Mouse (Mus musculus) lung, embryonic 16.5 days (tissue): ENCODE results near the gene Itprid2. TPM values are rescaled to one million over a fixed set of nuclear protein-coding genes. Genes with fewer than 3 reads are reported as not detected.
A peak's percentile ranks its signal among the peaks of the same experiment; 100 is the strongest.

ENCODE experiments used
- ATAC-seq: fragments of 200-750 bp; cut with Nextera tagmentation; 2 replicates; pipeline ENCODE4 v1.8.0; 2017; ENCODE audit warnings: low read depth, mild to moderate bottlenecking, moderate library complexity
- H3K27ac ChIP-seq: fragments of 300-500 bp; sonication (generic); 2 replicates; pipeline ENCODE4 v1.5.1; 2014; ENCODE audit warnings: mild to moderate bottlenecking, control low read depth, low read length
- H3K27me3 ChIP-seq: fragments of 300-500 bp; sonication (generic); 2 replicates; pipeline ENCODE4 v1.6.1; 2014; ENCODE audit warnings: low read depth, low read length, mixed read lengths; ENCODE audit not compliant: control insufficient read depth, insufficient read depth
- H3K36me3 ChIP-seq: fragments of 300-500 bp; sonication (generic); 2 replicates; pipeline ENCODE4 v1.6.1; 2014; ENCODE audit warnings: low read length; ENCODE audit not compliant: control insufficient read depth, insufficient read depth
- H3K4me1 ChIP-seq: fragments of 300-500 bp; sonication (generic); replicated peaks from 2 replicates; pipeline ENCODE4 v1.6.1; 2014; ENCODE audit warnings: low read length, mixed read lengths; ENCODE audit not compliant: control insufficient read depth, insufficient read depth
- H3K4me2 ChIP-seq: fragments of 300-500 bp; sonication (generic); 2 replicates; pipeline ENCODE4 v1.6.1; 2014; ENCODE audit warnings: low read depth, low read length, control low read depth
- H3K4me3 ChIP-seq: fragments of 300-500 bp; sonication (generic); 2 replicates; pipeline ENCODE4 v1.5.1; 2014; ENCODE audit warnings: mild to moderate bottlenecking, low read length, control low read depth
- H3K9ac ChIP-seq: fragments of 300-500 bp; sonication (generic); 2 replicates; pipeline ENCODE4 v1.6.1; 2014; ENCODE audit warnings: low read length, control low read depth
- H3K9me3 ChIP-seq: fragments of 300-500 bp; sonication (generic); 2 replicates; pipeline ENCODE4 v1.6.1; 2016; ENCODE audit warnings: low read length; ENCODE audit not compliant: control insufficient read depth
- WGBS: fragments of 180-500 bp; shearing (Covaris S2); extraction: QIAGEN DNeasy Blood & Tissue Kit; methylation state at CpG from one replicate; pipeline ENCODE4 v1.1.7; 2014; 5-methylcytosine and 5-hydroxymethylcytosine counted together
- polyA plus RNA-seq: library from polyadenylated mRNA; unstranded; fragments of >200 nt; fragmentation: Nextera tagmentation; extraction: Ambion mirVana; gene quantifications from 2 replicates; pipeline ENCODE4 v1.2.1, GENCODE M21; 2015

Itprid2 gene
- polyA plus RNA-seq, 1 experiment from 2014 or later, result 8.7 TPM

DNA sequence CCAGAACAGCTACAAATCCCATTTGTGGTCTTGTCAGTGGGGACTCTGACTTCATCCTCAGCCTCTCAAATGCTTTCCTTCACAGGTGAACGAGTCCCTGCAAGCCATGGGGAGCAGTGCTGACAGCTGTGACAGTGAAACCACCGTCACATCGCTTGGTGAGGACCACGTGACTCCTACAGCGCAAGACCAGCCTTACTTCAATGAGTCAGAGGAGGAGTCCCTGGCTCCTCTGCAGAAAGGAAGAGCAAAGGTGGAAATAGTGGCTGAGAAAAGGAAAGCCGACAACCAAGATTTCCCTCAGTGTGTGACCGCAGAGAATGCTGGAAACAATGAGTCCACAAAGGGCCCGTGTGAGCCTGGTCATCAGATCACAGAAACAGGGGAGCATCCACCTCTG is 21.9 kb downstream of the Itprid2 start:
- Histone ChIP-seq H3K36me3 (peaks cover 31% of the 10 kb centered on the region), H3K9me3 (no peaks in the 10 kb centered on the region)
- WGBS, result 88% methylated on average over 8 of the region's 8 CpGs

GRCm38 (mm10) chr2:79660417-79661185 is 25.4 kb downstream of the Itprid2 start:
- Histone ChIP-seq H3K4me3 (no peak overlapping the region), H3K27me3 (no peaks in the 10 kb centered on the region), H3K4me1 (peaks cover 7% of the 10 kb centered on the region; the same call in 1 of the 2 replicates), H3K36me3 (peaks cover 36% of the 10 kb centered on the region), H3K4me2 (no peak overlapping the region), H3K9ac (no peak overlapping the region), H3K27ac (no peak overlapping the region), H3K9me3 (no peaks in the 10 kb centered on the region)
- ATAC-seq, result no peak
- 93% methylated on average over 12 of the region's 12 CpGs for WGBS

More for the DNA sequence above, 21.9 kb downstream of the Itprid2 start:
- no peak overlapping the region for H3K4me3 ChIP-seq
- H3K4me1 ChIP-seq, result no peaks in the 10 kb centered on the region
- no peak overlapping the region for H3K4me2 ChIP-seq
- H3K9ac ChIP-seq, result no peak overlapping the region
- H3K27ac ChIP-seq, result no peak overlapping the region
- ATAC-seq, result no peak
- no peaks in the 10 kb centered on the region for H3K27me3 ChIP-seq

DNA sequence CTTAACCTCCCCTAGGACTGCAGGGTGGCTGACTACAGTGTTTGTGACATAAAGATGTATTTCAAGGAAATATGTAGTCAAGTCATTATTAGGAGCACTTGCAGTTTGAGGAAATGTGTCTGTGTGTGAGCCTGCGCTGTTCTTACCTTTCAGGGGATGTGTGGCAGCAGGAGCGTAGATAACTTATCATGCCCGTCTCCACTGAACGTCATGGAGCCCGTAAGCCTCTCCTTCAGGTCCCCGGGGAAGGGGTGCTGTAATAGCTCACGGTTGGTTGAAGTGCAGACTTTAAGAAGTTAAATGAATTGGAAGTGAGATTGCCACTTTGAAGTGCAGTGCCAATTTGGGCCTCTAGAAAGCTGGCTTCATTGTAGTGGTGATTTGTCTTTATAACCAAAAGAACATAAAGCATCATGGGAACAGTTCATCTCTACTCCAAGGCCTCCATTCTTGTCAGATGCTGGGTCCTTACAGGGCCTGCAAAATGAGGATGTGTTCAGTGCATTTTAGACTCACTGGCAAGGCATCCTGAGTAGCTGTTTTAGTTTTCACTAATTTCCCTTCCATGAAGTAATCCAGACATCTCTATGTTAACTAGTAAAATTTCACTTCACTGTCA is 26.4 kb downstream of the Itprid2 start:
- H3K4me1 ChIP-seq, result peaks cover 14% of the 10 kb centered on the region
- H3K36me3 ChIP-seq, result peaks cover 35% of the 10 kb centered on the region
- no peak overlapping the region for H3K4me2 ChIP-seq
- H3K27me3 ChIP-seq, result no peaks in the 10 kb centered on the region
- ATAC-seq, result no peak
- H3K27ac ChIP-seq, result no peak overlapping the region
- H3K9me3 ChIP-seq, result no peaks in the 10 kb centered on the region
- 74% methylated on average over 7 of the region's 7 CpGs for WGBS
- no peak overlapping the region for H3K4me3 ChIP-seq
- no peak overlapping the region for H3K9ac ChIP-seq

- no peak overlapping the region for H3K9ac ChIP-seq
- no peak overlapping the region for H3K4me2 ChIP-seq
- peaks cover 16% of the 10 kb centered on the region for H3K4me1 ChIP-seq
- 0 out of 2 replicates have a peak overlapping the region, but pooled peaks have one; percentile 21 for H3K27ac ChIP-seq
- H3K36me3 ChIP-seq, result peaks cover 22% of the 10 kb centered on the region
- H3K4me3 ChIP-seq, result no peak overlapping the region
- ATAC-seq, result peak; percentile 56; the same call in 1 of the 2 replicates
- H3K9me3 ChIP-seq, result no peaks in the 10 kb centered on the region
- H3K27me3 ChIP-seq, result no peaks in the 10 kb centered on the region
- 68% methylated on average over 3 of the region's 3 CpGs for WGBS
These were observed 29.6 kb downstream of the Itprid2 start for GRCm38 (mm10) chr2:79664532-79665286.

DNA sequence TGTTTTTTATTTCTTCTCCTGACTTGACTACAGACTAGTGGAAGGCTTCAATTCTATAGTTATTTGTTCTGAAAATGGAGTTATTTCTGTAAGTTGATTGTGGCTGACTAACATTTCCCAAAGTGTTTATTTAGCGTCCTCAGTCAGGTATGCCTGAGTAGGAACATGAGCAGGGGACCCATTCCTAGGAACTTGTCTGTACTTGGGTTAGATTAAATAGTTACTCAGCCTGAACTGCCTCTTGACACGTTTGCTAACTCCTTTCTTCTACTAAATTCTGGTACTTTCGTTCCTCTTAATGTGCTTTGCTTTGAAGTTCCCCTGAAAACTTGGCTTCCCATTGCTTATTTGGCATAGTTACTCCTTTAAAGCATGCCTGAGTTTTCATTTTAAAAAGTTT is 30.3 kb downstream of the Itprid2 start:
- H3K4me1 ChIP-seq, result peaks cover 16% of the 10 kb centered on the region
- WGBS, result 42% methylated on average over 3 of the region's 3 CpGs
- H3K4me2 ChIP-seq, result no peak overlapping the region
- no peak overlapping the region for H3K9ac ChIP-seq
- peaks cover 18% of the 10 kb centered on the region for H3K36me3 ChIP-seq
- H3K4me3 ChIP-seq, result no peak overlapping the region
- H3K9me3 ChIP-seq, result no peaks in the 10 kb centered on the region
- ATAC-seq, result peak; percentile 91
- peak overlapping the region; percentile 23; the same call in 1 of the 2 replicates for H3K27ac ChIP-seq
- H3K27me3 ChIP-seq, result no peaks in the 10 kb centered on the region

DNA sequence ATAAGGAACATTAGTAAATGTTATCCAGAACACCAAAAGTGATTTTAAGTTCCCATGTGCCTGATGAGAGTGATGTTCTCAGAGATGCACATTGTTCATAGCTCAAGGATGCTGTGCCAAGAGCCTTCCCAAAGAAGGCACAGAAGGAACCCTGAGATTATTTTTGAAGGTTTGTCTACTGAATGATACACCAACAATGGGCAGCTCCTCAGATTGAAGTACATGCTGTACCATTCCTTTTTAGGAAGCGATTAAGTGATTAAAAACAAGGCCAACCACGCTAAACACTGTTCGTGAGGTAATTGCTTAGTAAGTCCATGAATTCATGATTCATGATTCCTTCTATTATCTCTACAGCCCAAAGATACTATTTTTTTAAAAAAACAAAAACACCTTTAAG is 40.1 kb downstream of the Itprid2 start:
- no peaks in the 10 kb centered on the region for H3K4me1 ChIP-seq
- H3K27me3 ChIP-seq, result no peaks in the 10 kb centered on the region
- peaks cover 9% of the 10 kb centered on the region for H3K36me3 ChIP-seq
- no peak for ATAC-seq
- no peak overlapping the region for H3K4me3 ChIP-seq
- no peak overlapping the region for H3K4me2 ChIP-seq
- H3K27ac ChIP-seq, result no peak overlapping the region
- no peak overlapping the region for H3K9ac ChIP-seq
- no peaks in the 10 kb centered on the region for H3K9me3 ChIP-seq
- 94% methylated on average over 3 of the region's 3 CpGs for WGBS

DNA sequence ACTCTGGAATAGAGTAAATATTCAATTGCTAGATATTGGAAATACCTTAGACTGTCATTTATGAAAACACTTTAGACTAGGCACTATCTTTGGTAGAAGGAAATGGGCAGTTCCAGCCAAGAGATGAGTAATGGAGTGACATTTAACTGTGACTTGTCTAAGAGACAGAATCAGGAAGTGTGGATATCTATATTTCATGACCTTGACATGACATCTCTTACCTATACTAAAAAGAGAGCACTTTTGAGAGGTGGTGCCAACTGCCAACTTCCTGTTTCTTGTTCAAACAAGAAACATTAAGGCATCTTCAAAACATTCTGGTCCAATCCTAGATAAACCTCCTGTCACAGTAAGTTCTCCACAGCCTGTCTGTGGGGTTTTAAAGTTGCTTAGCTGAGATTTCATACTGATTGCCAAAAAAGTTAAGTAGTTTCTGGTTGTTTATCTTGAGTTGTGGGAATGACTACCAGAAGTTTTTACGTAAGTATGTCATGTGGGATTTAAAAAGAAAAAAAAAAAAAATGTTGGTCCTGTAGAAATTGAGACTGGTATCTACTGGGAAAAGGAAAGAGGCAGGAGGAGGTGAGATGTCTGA is 42.6 kb downstream of the Itprid2 start:
- no peaks in the 10 kb centered on the region for H3K9me3 ChIP-seq
- H3K9ac ChIP-seq, result no peak overlapping the region

DNA sequence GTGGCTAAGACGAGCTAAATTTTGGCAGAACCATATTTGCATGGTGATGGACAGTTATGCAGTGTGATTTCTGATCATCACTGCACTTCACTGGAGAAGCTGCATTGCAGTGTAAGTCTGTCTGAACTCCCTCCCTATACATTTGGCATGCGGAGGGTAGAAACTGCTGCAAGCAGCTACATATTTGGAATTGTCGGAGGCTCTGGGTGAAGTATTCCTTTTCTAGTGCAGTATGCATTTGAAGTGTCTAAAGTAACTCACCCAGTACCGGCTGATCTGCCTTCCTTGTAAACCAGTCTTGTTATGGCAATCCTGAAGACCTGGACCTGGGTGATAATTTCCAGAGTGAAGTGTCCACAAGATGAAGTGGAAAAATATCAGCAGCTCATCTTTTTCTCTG is 46.5 kb downstream of the Itprid2 start:
- H3K27ac ChIP-seq, result no peak overlapping the region
- no peaks in the 10 kb centered on the region for H3K4me1 ChIP-seq
- ATAC-seq, result no peak
- H3K27me3 ChIP-seq, result no peaks in the 10 kb centered on the region
- no peaks in the 10 kb centered on the region; the same call in 1 of the 2 replicates for H3K36me3 ChIP-seq
- H3K4me3 ChIP-seq, result no peak overlapping the region
- no peaks in the 10 kb centered on the region for H3K9me3 ChIP-seq
- WGBS, result 39% methylated on average over 4 of the region's 4 CpGs
- no peak overlapping the region for H3K4me2 ChIP-seq
- H3K9ac ChIP-seq, result no peak overlapping the region

More for the DNA sequence above, 42.6 kb downstream of the Itprid2 start:
- no peaks in the 10 kb centered on the region for H3K4me1 ChIP-seq
- no peak overlapping the region for H3K27ac ChIP-seq
- no peak overlapping the region for H3K4me3 ChIP-seq
- no peak overlapping the region for H3K4me2 ChIP-seq
- no peaks in the 10 kb centered on the region for H3K27me3 ChIP-seq
- peaks cover 5% of the 10 kb centered on the region; the same call in 1 of the 2 replicates for H3K36me3 ChIP-seq
- WGBS, result 42% methylated on average over 1 of the region's 1 CpGs
- ATAC-seq, result no peak
